Mouse (Mus musculus): Measurements from ENCODE around the gene Als2cl. TPM values are rescaled to one million over a fixed set of nuclear protein-coding genes. Genes with fewer than 3 reads are reported as not detected.

Gene Als2cl
- polyA plus RNA-seq, 1 experiment: 3.5 TPM

DNA sequence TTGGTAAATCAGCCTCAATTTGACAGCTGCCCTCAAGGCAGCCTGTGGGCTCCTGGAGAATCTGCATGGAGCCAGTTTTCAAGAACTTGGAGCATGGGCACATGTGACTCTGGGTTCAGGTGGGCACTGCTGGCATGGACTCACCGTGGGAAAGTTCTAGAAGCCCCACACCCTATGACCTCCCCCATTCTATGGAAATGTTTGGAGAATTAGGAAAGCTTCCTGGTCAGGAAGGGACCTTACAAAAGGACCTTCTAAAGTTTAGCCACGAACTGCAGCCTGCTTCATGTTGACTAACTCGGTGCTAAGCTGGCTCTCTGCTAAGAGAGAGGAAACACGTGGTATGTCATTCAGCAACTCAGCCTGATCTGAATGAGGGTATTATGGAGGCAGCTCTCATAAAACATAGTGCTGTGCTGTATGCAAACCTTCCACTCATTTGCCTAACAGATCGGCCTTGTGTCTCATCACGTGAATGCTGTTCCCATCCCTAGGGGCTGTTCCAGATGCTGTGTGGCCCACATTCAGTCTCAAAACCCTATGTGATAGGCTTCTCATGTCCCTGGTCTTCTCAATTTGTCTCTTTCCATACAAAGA, 29.8 kb downstream of the Als2cl start:
- Histone ChIP-seq H3K27ac (ENCODE audit: insufficient read depth, low read length) (no peak overlapping the region), H3K4me3 (ENCODE audit: insufficient read depth, low read length) (no peak overlapping the region), H3K4me1 (ENCODE audit: control insufficient read depth, insufficient read depth, low read length) (no peaks in the 10 kb centered on the region)
- TF ChIP-seq CTCF (IDR thresholded peaks at IDR 0.05; ENCODE audit: borderline replicate concordance, insufficient read depth, low read length) (no peak), POLR2A (IDR thresholded peaks at IDR 0.05; ENCODE audit: low read depth, low read length) (no peak)

DNA sequence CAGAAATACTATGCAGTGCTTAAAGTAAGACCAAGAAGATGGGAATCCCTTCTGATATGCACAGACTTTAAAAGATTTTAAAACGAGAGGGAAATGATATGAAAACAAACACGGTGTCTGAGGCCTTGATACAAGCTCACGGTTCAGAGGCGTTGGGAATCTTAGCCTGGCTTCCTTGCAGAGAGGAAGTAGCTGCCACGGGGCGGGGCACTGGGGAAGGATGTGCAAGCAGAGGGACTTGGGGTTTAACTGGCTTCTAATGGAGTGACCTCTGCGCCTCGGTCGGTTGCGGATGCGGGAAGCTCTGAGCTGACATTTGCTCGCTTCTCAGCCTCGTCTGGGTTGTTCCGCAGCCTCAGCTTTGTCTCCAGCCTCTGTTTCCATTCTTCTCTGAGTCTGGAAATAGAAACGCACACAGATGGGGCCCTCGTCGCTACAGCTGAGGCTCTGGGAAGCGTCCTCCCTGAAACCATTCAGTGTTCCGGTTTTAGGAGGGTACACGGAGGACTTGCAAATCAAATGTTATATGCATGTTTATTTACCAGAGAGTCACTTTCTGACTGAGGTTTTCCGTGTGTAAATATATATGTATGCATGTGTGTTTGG, 35.1 kb downstream of the Als2cl start:
- Histone ChIP-seq H3K4me1 (ENCODE audit: control insufficient read depth, insufficient read depth, low read length) (no peaks in the 10 kb centered on the region), H3K4me3 (ENCODE audit: insufficient read depth, low read length) (no peak overlapping the region), H3K27ac (ENCODE audit: insufficient read depth, low read length) (no peak overlapping the region)
- no peak for TF ChIP-seq POLR2A (IDR thresholded peaks at IDR 0.05; ENCODE audit: low read depth, low read length)
- TF ChIP-seq CTCF (IDR thresholded peaks at IDR 0.05; ENCODE audit: borderline replicate concordance, insufficient read depth, low read length): no peak

DNA sequence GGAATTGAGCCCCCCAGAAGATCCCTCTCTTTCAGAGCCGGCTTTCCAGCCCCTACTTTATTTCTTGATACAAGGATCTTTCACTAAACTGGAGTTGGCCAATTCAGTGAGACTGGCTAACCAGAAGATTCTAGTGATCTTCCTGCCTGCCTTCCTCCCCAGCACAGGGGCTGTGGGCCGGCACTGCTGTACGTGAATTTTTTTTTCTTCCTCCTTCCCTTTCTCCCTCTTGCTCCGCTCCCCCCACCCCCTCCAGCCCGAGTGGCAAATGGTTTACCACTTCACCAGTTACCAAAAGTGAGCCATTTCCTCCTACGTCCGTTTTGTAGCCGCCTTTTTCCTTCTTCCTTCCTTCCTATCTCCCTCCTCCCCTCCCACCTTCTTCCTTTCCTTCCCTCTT, 35.8 kb downstream of the Als2cl start:
- Histone ChIP-seq H3K4me3 (ENCODE audit: insufficient read depth, low read length) (no peak overlapping the region), H3K27ac (ENCODE audit: insufficient read depth, low read length) (no peak overlapping the region), H3K4me1 (ENCODE audit: control insufficient read depth, insufficient read depth, low read length) (no peaks in the 10 kb centered on the region)
- TF ChIP-seq POLR2A (IDR thresholded peaks at IDR 0.05; ENCODE audit: low read depth, low read length) (no peak), CTCF (IDR thresholded peaks at IDR 0.05; ENCODE audit: borderline replicate concordance, insufficient read depth, low read length) (no peak)

DNA sequence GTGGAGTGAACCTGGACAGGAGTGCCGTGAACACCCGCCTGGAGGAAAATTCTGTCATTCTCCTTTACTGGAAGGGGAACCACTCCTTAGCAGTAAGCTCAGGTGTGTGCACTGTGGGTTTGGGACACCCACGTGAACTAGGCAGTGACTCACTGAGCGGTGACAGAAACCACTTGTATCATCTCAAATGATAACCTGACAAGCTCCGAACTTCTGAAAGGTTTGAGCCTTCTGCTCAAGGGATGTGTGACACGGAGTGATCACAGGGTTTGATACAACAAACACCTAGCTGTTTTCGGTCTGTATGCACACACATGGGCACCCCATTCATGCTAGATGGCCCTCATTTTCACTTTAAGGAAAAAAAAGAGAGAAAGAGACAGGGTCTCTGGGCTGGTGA, 37.1 kb downstream of the Als2cl start, which contains the start of gene Fam240a:
Gene Fam240a (minus strand): TSS at position 76 of the 400 bp plus-strand sequence.
- TF ChIP-seq CTCF (IDR thresholded peaks at IDR 0.05; ENCODE audit: borderline replicate concordance, insufficient read depth, low read length) (no peak), POLR2A (IDR thresholded peaks at IDR 0.05; ENCODE audit: low read depth, low read length) (no peak)
- Histone ChIP-seq H3K27ac (ENCODE audit: insufficient read depth, low read length) (no peak within 1 kb of the TSS), H3K4me3 (ENCODE audit: insufficient read depth, low read length) (no peak within 1 kb of the TSS), H3K4me1 (ENCODE audit: control insufficient read depth, insufficient read depth, low read length) (no peaks in the 10 kb centered on the region)

DNA sequence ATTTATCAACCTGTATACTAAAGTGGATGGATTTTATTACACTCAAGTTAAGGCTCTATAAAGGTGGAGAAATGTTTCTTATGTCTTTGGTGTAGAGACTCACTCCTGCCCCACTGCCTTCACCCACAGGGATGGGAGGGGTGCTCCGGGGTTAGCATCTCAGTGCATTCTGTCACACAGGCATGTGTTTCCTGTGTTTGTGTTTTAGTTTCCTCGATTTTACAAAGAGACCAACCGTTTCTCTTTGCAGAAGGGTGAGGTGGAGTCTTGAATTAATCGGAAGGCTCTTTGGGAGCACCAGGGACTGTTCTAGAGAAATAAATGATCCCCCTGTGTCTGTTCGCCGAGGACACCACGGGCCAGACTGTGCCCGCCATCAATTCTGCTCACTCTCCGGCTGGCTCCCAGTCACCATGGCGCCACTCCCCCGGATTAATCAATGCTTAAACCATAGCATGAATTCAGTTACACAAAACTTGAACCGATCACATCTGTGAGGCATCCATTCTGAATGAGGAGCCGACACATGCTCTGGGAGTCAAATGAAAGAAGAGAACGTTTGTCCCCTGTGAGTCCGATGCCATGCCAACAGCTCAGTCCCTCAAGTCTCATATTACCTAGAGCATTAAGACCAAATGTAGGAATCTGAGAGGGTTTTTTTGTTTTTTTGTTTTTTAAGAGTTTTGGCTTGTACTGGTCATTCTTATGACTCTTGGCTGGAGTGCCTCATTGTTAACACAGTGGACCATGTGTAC, 41.2 kb downstream of the Als2cl start:
- Histone ChIP-seq H3K4me3 (ENCODE audit: insufficient read depth, low read length) (no peak overlapping the region), H3K27ac (ENCODE audit: insufficient read depth, low read length) (no peak overlapping the region), H3K4me1 (ENCODE audit: control insufficient read depth, insufficient read depth, low read length) (no peaks in the 10 kb centered on the region)
- no peak for TF ChIP-seq POLR2A (IDR thresholded peaks at IDR 0.05; ENCODE audit: low read depth, low read length)
- no peak for TF ChIP-seq CTCF (IDR thresholded peaks at IDR 0.05; ENCODE audit: borderline replicate concordance, insufficient read depth, low read length)

DNA sequence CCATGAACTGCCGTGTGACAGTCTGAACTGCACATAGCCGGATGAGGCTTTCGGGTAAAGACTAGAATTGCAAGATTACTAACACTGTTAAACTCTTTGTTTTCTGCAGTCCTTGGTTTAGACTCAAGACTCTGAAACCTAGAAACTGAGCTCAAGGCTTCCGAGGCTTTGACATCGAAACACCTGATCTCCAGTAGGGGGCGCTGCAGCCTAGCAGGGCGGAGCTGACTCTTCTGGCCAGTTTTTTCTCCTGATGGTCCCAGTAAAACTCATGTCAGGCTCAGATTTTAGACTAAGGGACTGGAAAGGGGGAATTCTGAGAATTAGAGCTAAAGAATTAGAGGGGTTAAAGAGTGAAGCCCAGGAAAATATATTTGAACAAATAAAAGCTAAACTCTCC, 43.1 kb downstream of the Als2cl start:
- TF ChIP-seq CTCF (IDR thresholded peaks at IDR 0.05; ENCODE audit: borderline replicate concordance, insufficient read depth, low read length) (peak; percentile 80), POLR2A (IDR thresholded peaks at IDR 0.05; ENCODE audit: low read depth, low read length) (no peak)
- no peak overlapping the region for H3K27ac ChIP-seq (ENCODE audit: insufficient read depth, low read length)
- no peak overlapping the region for H3K4me3 ChIP-seq (ENCODE audit: insufficient read depth, low read length)
- no peaks in the 10 kb centered on the region for H3K4me1 ChIP-seq (ENCODE audit: control insufficient read depth, insufficient read depth, low read length)

DNA sequence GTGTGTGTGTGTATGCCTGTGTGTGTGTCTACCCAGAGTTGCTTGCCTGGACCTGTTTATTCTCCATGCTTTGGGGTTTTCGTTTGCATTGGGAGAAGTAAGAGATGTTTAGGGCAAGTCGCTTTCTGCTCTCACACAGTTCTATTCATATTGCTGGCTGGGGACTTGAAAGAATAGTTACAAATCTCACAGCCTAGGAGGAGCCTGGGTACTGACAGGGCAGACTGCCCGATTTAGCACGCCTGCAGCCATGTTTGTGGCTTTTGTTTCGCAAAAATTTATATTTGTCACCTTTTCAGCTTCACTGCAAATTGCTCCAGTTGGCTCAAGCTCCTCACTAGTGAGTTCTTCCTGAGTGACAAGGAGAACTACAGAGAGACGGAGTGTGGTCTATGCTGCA, 51.9 kb downstream of the Als2cl start:
- TF ChIP-seq CTCF (IDR thresholded peaks at IDR 0.05; ENCODE audit: borderline replicate concordance, insufficient read depth, low read length) (no peak), POLR2A (IDR thresholded peaks at IDR 0.05; ENCODE audit: low read depth, low read length) (no peak)
- Histone ChIP-seq H3K4me1 (ENCODE audit: control insufficient read depth, insufficient read depth, low read length) (no peaks in the 10 kb centered on the region), H3K27ac (ENCODE audit: insufficient read depth, low read length) (no peak overlapping the region), H3K4me3 (ENCODE audit: insufficient read depth, low read length) (no peak overlapping the region)

DNA sequence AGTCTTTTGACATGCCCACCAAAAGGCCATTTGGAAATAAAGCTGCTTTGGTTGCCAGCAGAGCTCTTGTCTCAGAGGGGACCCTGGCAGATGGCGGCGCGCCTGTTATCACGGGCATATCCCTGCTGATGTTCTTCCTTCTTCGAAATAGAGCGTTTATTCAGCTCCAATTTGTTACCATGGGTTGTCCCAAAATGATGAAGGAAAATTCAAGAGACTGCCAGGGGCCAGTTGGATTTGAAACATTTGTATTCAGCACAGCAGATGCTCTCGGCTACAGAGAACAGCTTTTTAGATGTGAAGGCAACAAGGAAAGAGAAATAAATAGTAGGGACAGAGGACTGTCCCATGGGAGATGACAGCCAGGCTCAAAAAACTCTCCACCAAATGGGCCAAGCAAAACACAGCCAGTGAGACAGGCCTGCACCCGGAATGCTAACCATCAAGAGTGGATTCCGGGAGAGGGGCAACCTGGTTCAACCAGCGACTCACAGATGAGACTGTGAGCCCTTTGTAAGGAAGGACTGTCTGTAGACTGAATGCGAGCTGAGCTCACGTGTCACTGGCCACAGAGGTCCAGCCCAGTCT, 54.3 kb downstream of the Als2cl start:
- no peak overlapping the region for H3K4me3 ChIP-seq (ENCODE audit: insufficient read depth, low read length)
- no peak for TF ChIP-seq CTCF (IDR thresholded peaks at IDR 0.05; ENCODE audit: borderline replicate concordance, insufficient read depth, low read length)
- TF ChIP-seq POLR2A (IDR thresholded peaks at IDR 0.05; ENCODE audit: low read depth, low read length): no peak
- H3K4me1 ChIP-seq (ENCODE audit: control insufficient read depth, insufficient read depth, low read length): no peaks in the 10 kb centered on the region
- H3K27ac ChIP-seq (ENCODE audit: insufficient read depth, low read length): no peak overlapping the region

DNA sequence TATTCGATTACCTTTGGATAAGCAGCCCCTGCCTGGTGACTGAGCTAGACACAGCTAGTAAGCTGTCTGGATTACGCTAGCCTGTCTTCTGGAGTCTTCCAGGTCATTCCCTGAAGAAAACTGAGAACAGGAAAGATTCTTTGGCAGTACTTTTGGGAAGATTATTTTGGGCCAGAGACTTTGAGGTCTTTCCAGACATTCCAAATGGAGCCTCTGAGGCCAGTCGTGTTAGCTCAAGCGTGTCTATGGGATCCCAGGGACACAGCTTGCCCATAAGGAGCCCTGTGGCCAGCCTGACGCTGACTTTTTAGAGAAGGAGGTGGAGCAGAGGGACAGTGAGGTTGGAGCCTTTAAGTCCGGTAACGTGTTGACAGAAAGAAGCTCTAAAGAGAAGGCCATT, 56.3 kb downstream of the Als2cl start:
- Histone ChIP-seq H3K4me1 (ENCODE audit: control insufficient read depth, insufficient read depth, low read length) (no peaks in the 10 kb centered on the region), H3K27ac (ENCODE audit: insufficient read depth, low read length) (no peak overlapping the region), H3K4me3 (ENCODE audit: insufficient read depth, low read length) (no peak overlapping the region)
- no peak for TF ChIP-seq POLR2A (IDR thresholded peaks at IDR 0.05; ENCODE audit: low read depth, low read length)
- no peak for TF ChIP-seq CTCF (IDR thresholded peaks at IDR 0.05; ENCODE audit: borderline replicate concordance, insufficient read depth, low read length)

Measured in embryonic fibroblast, embryonic 13.5 days (primary cell).